Mouse (Mus musculus) limb, embryonic 14.5 days (tissue): ENCODE data around the gene Smim13. TPM values are rescaled to one million over a fixed set of nuclear protein-coding genes. Genes with fewer than 3 reads are reported as not detected.

Experiments used
- ATAC-seq: fragments of 200-750 bp; cut with Nextera tagmentation; 2 replicates; pipeline ENCODE4 v1.8.0; 2017; ENCODE audit warnings: low read depth, moderate number of reproducible peaks, moderate TSS enrichment; ENCODE audit not compliant: low FRiP score
- DNase-seq: peaks from one replicate; pipeline ENCODE4 v3.0.0-alpha.2; 2015; ENCODE audit warnings: low spot score
- H3K27ac ChIP-seq: fragments of 300-500 bp; sonication (generic); replicated peaks from 2 replicates; pipeline ENCODE4 v1.5.1; 2014; ENCODE audit warnings: low read depth, mild to moderate bottlenecking, low read length, moderate library complexity, mixed read lengths
- H3K27me3 ChIP-seq: fragments of 300-500 bp; sonication (generic); 2 replicates; pipeline ENCODE4 v1.6.1; 2014; ENCODE audit warnings: low read length, mixed read lengths; ENCODE audit not compliant: control insufficient read depth, insufficient read depth
- H3K36me3 ChIP-seq: fragments of 300-500 bp; sonication (generic); 2 replicates; pipeline ENCODE4 v1.6.1; 2014; ENCODE audit warnings: mild to moderate bottlenecking, low read length, moderate library complexity, mixed read lengths; ENCODE audit not compliant: control insufficient read depth, insufficient read depth
- H3K4me1 ChIP-seq: fragments of 300-500 bp; sonication (generic); 2 replicates; pipeline ENCODE4 v1.6.1; 2014; ENCODE audit warnings: antibody characterized with exemption, low read length, mixed read lengths; ENCODE audit not compliant: control insufficient read depth, insufficient read depth
- H3K4me2 ChIP-seq: fragments of 300-500 bp; sonication (generic); replicated peaks from 2 replicates; pipeline ENCODE4 v1.6.1; 2014; ENCODE audit warnings: low read depth, mild to moderate bottlenecking, low read length, moderate library complexity; ENCODE audit not compliant: severe bottlenecking
- H3K4me3 ChIP-seq: fragments of 300-500 bp; sonication (generic); replicated peaks from 2 replicates; pipeline ENCODE4 v1.5.1; 2014; ENCODE audit warnings: low read length
- H3K9ac ChIP-seq: fragments of 300-500 bp; sonication (generic); 2 replicates; pipeline ENCODE4 v1.6.1; 2014; ENCODE audit warnings: mild to moderate bottlenecking, low read depth, low read length, moderate library complexity; ENCODE audit not compliant: severe bottlenecking
- H3K9me3 ChIP-seq: fragments of 300-500 bp; sonication (generic); 2 replicates; pipeline ENCODE4 v1.6.1; 2016; ENCODE audit warnings: low read length; ENCODE audit not compliant: control insufficient read depth
- POLR2A ChIP-seq: fragments of 200-500 bp; IDR thresholded peaks from 2 replicates; pipeline ENCODE4 v1.8.0; 2012; ENCODE audit warnings: inconsistent platforms, mild to moderate bottlenecking, moderate library complexity, borderline replicate concordance; ENCODE audit not compliant: insufficient read depth, insufficient read length; ENCODE audit errors: extremely low read depth
- WGBS: fragments of 180-500 bp; shearing (Covaris S2); extraction: QIAGEN DNeasy Blood & Tissue Kit; methylation state at CpG from one replicate; pipeline ENCODE4 v1.1.7; 2014; 5-methylcytosine and 5-hydroxymethylcytosine counted together
- polyA plus RNA-seq, 2 experiments: library from polyadenylated mRNA; depleted of rRNA in 1 of 2; stranded (reverse) in 1 of 2; unstranded in 1 of 2; fragments of >200 nt; fragmentation: Nextera tagmentation in 1 of 2; extraction: Ambion mirVana in 1 of 2; gene quantifications; 2 replicates each; pipeline versions ENCODE4 v1.2.1 to v1.2.3; 2012 to 2014

Gene Smim13
- polyA plus RNA-seq, 2 experiments = 12.3 to 15.8 TPM

DNA sequence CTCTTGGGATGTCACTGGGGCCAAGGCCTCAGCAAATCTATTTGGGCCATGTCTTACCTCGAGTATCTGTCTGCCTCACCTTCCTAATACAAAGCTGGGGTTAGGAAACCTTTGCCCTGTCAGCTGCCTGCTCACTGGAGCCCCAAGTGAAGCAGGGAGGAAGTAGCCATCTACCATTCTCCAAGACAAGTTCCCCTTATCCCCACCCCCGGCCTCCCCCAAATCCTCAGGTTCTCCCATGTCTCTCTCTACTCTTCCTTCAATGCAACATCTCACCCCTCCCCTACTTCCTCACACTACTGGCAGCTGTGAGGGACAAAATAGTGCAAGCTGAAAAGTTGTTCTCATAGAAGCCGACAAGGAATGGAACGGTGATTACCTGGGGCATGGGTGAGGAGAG is 76.5 kb downstream of the Smim13 start:
- DNase-seq = no peak
- H3K9me3 ChIP-seq = no peaks in the 10 kb centered on the region
- H3K4me3 ChIP-seq = no peak overlapping the region
- no peak for ATAC-seq
- no peaks in the 10 kb centered on the region for H3K27me3 ChIP-seq
- no peak overlapping the region for H3K4me2 ChIP-seq
- no peaks in the 10 kb centered on the region; the same call in 1 of the 2 replicates for H3K4me1 ChIP-seq
- H3K9ac ChIP-seq = no peak overlapping the region
- WGBS = 88% methylated on average over 4 of the region's 4 CpGs
- H3K27ac ChIP-seq = no peak overlapping the region
- peaks cover 6% of the 10 kb centered on the region; the same call in 1 of the 2 replicates for H3K36me3 ChIP-seq
- TF ChIP-seq POLR2A = no peak

Other genes starting within 250 kb of the Smim13 start
- 44.6 and 54.0 TPM in 2 replicates for gene Pak1ip1, start 248.8 kb upstream of the Smim13 start, polyA plus RNA-seq (2012; rRNA removed)
- 55.7 and 60.7 TPM in 2 replicates for gene Pak1ip1, start 248.8 kb upstream of the Smim13 start, polyA plus RNA-seq (2014; fragmentation: Nextera tagmentation; extraction: Ambion mirVana)
- gene Tmem14c, start 233.6 kb upstream of the Smim13 start, polyA plus RNA-seq (2012; rRNA removed) = 110 and 122 TPM in 2 replicates
- gene Tmem14c, start 233.6 kb upstream of the Smim13 start, polyA plus RNA-seq (2014; fragmentation: Nextera tagmentation; extraction: Ambion mirVana) = 220 and 229 TPM in 2 replicates
- 0.64 and 0.79 TPM in 2 replicates for gene Mak, start 170.1 kb upstream of the Smim13 start, polyA plus RNA-seq (2012; rRNA removed)
- gene Mak, start 170.1 kb upstream of the Smim13 start, polyA plus RNA-seq (2014; fragmentation: Nextera tagmentation; extraction: Ambion mirVana) = 0.23 and 0.46 TPM in 2 replicates
- 0.14 TPM in 1 of 2 replicates, not detected in the other for gene Gcm2, start 138.8 kb upstream of the Smim13 start, polyA plus RNA-seq (2012; rRNA removed)
- gene Gcm2, start 138.8 kb upstream of the Smim13 start, polyA plus RNA-seq (2014; fragmentation: Nextera tagmentation; extraction: Ambion mirVana) = not detected in 2 replicates
- not detected in 2 replicates for gene Sycp2l, start 135.5 kb upstream of the Smim13 start, polyA plus RNA-seq (2012; rRNA removed)
- gene Sycp2l, start 135.5 kb upstream of the Smim13 start, polyA plus RNA-seq (2014; fragmentation: Nextera tagmentation; extraction: Ambion mirVana) = not detected in 2 replicates
- 2.3 and 2.7 TPM in 2 replicates for gene Elovl2, start 29.4 kb upstream of the Smim13 start, polyA plus RNA-seq (2012; rRNA removed)
- 2.5 and 3.7 TPM in 2 replicates for gene Elovl2, start 29.4 kb upstream of the Smim13 start, polyA plus RNA-seq (2014; fragmentation: Nextera tagmentation; extraction: Ambion mirVana)
- not detected in 2 replicates for gene Gm17364, start 24.1 kb downstream of the Smim13 start, polyA plus RNA-seq (2012; rRNA removed)
- not detected in 2 replicates for gene Gm17364, start 24.1 kb downstream of the Smim13 start, polyA plus RNA-seq (2014; fragmentation: Nextera tagmentation; extraction: Ambion mirVana)
- gene Nedd9, start 237.5 kb downstream of the Smim13 start, polyA plus RNA-seq (2012; rRNA removed) = 23.5 and 23.9 TPM in 2 replicates
- gene Nedd9, start 237.5 kb downstream of the Smim13 start, polyA plus RNA-seq (2014; fragmentation: Nextera tagmentation; extraction: Ambion mirVana) = 41.5 TPM in 2 replicates